Mouse (Mus musculus): Measurements from ENCODE around the gene Akt1s1.

Gene Akt1s1

DNA sequence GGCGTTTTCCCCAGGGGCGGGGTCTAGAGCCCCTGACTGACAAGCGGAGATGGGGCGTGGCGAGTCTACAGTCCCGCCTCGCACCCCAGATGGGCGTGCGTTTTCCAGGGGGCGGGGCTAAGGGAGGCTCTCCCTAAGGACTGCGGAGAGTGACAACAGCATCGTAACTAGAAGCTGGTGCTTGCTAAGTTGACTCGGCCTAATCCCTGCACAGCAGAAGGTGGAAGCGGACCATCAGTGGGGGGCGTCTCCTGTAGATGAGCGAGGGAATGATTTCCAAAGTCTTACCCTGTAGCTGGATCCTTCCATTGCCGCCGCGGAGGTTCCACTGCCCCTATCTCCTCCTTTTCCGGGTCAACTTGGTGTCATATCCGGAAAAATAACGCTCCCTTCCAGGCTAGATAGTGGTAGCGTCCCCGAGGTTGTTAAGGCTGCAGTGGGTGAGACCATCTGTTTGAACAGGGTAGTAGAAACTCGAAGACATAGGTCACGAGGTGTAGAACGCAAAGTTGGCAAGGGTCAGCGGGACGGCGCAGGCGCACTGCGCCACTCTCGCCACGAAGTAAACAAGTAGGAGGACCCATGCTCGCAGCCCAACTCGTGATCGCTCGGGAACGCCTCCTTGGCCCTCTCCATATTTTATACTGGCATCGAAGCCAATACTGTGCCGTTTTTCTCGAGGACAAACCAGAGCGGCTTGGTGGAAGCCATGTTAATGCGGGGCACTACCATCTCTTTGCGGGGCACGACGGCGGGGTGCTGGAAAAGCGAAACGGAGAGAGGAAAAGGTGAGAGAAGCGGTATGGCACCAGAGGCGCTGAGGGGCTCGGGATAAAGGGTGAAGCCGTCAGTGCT is at the start of gene Akt1s1, which contains the start of gene Tbc1d17:
Gene Akt1s1, plus strand, starts transcription at position 431 of the 855 bp plus-strand sequence.
Gene Tbc1d17, minus strand, starts transcription at position 519 of the 855 bp plus-strand sequence.
- peak; percentile 95 to 99 for DNase-seq (ENCODE audit: low spot score in 2 of 2)

- DNase-seq (ENCODE audit: low spot score in 2 of 2) = no peak
These were observed 39.9 kb upstream of the Akt1s1 start for GRCm38 (mm10) chr7:44808927-44809326.

DNA sequence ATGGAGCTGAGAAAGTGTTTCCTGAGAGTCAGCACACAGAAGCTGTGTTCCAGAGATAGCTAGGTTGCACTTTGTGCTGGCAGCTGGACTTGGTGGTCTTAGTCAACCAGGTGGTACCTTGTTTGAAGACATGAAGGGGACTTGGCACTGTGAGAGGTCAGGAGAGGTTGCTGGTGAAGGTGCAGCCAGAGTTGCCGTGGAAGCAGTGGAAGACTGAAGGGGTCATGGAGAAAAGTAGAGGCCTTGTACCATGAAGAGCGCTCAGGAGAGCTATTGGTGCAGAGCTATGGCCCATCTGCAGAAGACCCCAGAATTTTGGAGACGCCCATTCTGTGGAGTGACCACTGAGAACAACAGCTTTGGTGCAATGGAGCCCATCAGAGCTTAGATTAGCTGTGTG is 39.3 kb upstream of the Akt1s1 start:
- no peak for DNase-seq (ENCODE audit: low spot score in 2 of 2)

DNA sequence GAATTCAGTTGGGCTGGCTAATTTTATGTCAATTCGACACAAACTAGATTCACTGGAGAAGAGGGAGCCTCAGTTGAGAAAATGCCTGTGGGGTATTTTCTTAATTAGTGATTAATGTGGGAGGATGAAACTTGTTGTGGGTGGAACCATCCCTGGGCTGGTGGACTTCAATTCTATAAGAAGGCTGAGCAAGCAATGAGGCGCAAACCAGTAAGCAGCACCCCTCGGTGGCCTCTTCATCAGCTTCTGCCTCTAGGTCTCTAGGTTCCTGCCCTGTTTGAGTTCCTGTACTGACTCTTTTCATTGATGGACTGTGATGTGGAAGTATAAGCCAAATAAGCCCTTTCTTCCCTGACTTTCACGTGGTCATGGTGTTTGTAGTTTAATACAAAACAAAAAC is 38.4 kb upstream of the Akt1s1 start:
- no peak for DNase-seq (ENCODE audit: low spot score in 2 of 2)

GRCm38 (mm10) chr7:44810819-44811557 is 37.8 kb upstream of the Akt1s1 start:
- DNase-seq (ENCODE audit: low spot score in 2 of 2) = no peak

- DNase-seq (ENCODE audit: low spot score in 2 of 2) = no peak
These were observed 36.0 kb upstream of the Akt1s1 start for GRCm38 (mm10) chr7:44812651-44813325.

DNA sequence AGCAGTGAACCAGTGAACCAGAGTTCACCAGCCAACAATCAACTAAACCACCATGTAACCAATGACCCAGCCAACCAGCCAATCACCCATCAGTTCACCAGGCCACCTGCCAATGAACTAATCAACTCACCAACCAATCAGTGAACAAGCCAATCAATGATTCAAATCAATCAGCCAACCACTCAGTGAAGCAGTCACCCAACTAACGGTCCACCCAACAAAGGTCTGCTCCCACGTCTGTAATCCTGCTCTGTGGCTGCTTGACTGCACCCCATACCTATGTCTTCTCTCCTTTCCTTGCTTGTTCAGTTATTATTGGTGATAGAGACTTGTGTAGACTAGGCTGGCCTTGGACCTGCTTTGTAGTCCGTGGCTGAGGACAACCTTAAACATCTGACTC is 34.8 kb upstream of the Akt1s1 start:
- DNase-seq (ENCODE audit: low spot score in 2 of 2) = no peak

GRCm38 (mm10) chr7:44814423-44814822 is 34.4 kb upstream of the Akt1s1 start:
- no peak for DNase-seq (ENCODE audit: low spot score in 2 of 2)

DNA sequence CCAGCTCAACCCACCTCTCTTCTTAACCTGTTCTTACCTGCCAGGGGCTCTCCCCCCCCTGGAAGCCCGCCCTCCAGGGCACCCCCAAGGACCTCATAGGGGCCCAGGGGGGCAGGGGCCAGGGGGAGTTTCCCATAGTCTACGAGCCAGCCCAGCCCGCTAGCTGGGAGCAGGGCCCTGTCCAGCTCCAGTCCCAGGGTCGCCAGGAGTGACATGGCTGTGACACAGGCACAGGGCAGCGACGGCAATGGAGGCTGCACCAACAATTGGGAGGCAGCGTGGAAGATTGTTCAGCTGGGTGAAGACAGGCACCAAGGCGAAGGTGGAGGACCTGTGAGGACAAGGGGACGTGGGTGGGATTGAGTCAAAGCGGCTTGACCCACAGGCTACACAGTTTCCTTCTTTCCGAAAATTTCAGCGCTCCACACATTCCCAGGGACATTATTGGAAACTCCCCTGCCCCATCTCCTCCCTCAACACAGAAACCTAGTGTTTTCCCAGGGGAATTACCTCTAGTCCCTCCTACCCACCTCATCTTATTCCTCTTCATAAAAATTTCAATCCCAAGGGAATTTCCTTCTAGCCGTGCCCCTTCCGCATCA is 33.7 kb upstream of the Akt1s1 start:
- no peak for DNase-seq (ENCODE audit: low spot score in 2 of 2)

DNA sequence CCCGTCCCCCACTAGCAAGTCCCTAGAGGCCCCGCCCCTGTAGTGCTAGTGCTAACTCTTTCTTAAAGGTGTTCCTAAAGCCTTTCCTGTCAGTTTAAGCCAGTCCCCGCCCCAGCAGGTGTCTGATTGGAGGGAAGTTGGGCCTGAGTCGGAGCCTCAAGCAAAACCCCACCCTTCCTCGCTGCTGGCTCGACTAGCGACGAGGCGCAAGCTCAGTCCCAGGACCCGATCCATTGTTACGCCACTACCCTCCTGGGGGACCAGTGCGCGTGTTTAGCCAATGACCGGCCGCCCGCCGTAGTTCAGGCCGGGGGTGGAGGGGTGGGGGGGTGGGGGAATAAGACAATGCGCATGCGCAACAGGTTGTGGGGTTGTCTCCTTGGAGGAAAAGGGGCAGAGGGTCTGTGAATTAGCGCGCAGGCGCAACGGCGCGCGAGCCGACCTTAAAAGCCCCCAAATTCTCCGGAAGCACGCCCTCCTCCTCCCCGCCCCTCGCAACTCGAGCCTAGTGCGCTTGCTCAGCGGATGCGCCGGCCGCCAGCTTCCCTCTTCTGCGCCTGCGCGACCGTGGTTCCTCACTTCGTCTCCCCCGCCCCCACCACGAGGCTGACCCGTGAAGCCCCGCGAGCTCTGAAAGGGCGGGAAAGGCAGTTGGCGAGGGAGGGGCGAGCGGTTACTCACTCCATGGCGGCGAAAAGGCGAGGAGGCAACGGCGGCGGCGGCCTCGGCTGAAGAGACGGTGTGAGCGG is 32.9 kb upstream of the Akt1s1 start, which contains the start of the genes Nup62 and Il4i1:
Gene Nup62, plus strand, starts transcription at position 368 of the 749 bp plus-strand sequence.
Gene Il4i1, plus strand, starts transcription at position 667 of the 749 bp plus-strand sequence.
- DNase-seq (ENCODE audit: low spot score in 2 of 2) = peak; percentile 100

GRCm38 (mm10) chr7:44816470-44817021 is 32.2 kb upstream of the Akt1s1 start, which contains the start of gene Atf5:
Gene Atf5, minus strand, starts transcription at chr7:44816658.
- peak in 1 of 2 experiments; percentile 73 for DNase-seq (ENCODE audit: low spot score in 2 of 2)

DNA sequence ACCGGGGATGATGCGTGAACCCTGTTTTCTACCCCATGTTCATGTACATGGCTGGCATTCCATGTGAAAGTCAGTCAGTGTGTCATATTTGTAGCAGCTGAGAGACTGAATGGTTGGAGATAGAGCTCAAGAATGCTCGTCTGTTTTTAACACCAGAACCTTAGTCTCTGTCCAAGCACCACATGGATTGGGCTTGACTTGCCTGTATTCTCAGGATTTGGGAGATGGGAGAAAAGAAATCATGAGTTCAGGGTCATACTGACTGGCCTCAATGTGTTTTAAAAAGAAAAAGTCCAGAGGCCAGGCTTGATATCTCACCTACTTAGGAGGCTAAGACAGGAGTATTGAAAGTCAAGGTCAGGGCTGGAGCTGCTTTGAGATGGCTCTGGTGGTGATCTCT is 31.4 kb upstream of the Akt1s1 start:
- no peak for DNase-seq (ENCODE audit: low spot score in 2 of 2)

GRCm38 (mm10) chr7:44818164-44818563 is 30.6 kb upstream of the Akt1s1 start:
- no peak for DNase-seq (ENCODE audit: low spot score in 2 of 2)

- no peak for DNase-seq (ENCODE audit: low spot score in 2 of 2)
These were observed 30.0 kb upstream of the Akt1s1 start for GRCm38 (mm10) chr7:44818751-44819235.

DNA sequence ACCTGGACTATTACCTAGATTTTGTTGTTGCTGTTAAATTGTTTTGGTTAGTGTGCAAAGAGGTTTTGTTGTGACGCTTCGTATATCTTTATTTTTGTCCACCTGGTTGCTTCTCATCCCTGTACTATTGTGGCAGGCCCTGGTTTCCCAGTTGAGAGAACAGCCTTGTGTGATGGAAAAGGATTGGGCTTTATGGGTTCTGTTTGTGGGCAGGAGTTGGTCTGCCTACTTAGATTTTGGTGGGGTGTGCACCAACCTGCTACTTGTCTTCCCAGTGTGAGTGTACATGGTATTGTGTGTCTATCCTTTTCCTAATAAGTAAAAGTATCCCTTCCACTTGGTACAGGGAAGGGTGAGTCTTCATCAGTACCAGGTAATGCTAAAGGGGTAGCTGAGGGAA is 29.4 kb upstream of the Akt1s1 start:
- DNase-seq (ENCODE audit: low spot score in 2 of 2) = no peak

DNA sequence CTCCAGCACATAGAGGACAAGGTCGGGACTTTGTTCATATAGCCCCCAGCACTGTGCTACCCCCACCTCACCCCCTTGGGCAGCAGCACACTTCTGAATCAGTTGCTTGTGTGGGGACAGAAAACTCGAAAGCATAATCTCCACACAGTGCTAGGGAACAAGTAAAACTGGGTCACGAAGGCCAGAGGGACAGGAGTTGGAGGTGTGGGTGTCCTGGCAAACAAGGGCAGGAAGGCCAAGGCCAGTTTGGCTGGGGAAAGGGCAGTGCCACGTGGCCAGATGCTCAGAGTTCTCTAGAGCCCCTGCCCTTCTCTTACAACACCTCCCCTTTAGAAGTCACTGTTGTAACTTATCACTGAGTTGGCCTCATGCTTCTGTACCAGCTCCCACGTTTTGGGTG is 28.9 kb upstream of the Akt1s1 start:
- DNase-seq (ENCODE audit: low spot score in 2 of 2) = no peak

GRCm38 (mm10) chr7:44820525-44820924 is 28.3 kb upstream of the Akt1s1 start:
- DNase-seq (ENCODE audit: low spot score in 2 of 2) = no peak

DNA sequence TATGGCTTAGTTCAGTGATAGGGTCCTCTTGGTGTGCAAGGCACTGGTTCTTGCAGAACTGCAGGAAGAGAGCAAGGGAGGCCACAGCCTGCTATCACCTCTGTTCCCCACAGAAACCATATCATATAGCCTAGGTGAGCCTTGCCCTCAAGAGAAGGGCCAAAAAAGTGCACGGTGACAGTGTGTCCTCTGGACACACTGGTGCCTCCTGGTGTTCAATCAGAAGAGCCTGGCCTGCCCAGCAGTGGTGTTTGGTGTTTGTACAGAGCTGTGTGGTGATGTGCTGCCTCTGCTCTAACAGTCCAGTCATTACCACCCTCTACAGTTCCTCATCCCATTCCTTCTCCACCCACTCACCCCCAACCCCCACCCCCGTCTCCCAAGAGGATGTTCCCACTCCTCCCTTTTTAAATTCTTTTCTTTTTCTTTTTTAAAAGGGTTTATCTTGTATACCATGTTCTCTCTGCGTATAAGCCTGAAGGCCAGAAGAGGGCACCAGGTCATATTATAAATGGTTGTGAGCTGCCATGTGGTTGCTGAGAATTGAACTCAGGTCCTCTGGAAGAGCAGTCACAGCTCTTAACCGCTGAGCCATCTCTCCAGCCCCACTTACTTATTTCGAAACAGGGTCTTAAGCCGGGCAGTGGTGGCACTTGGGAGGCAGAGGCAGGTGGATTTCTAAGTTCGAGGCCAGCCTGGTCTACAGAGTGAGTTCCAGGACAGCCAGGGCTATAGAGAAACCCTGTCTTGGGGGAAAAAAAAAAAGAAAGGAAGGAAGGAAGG is 26.9 kb upstream of the Akt1s1 start:
- no peak for DNase-seq (ENCODE audit: low spot score in 2 of 2)

DNA sequence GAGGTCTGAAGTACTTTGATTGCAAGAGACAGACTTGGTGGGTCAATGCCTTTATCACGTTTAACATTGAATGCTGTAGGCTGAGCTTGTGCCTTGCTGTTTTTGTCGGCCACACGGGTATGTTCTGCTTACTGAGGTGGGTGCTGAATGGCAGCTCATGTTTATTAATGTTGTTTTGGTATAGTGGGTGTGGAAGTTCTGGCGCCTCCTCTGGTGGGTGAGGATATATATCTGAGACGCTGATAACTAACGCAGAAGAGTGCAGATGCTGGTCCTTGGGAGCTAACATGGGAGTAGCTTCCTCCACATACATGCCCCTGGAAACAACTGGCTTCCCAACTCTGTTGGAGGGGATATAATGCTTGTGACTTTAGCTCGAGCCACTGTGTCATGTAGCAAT is 25.4 kb upstream of the Akt1s1 start:
- no peak for DNase-seq (ENCODE audit: low spot score in 2 of 2)

GRCm38 (mm10) chr7:44824872-44825271 is 23.9 kb upstream of the Akt1s1 start:
- peak; percentile 72 to 82 for DNase-seq (ENCODE audit: low spot score in 2 of 2)

Measured in cerebellum, postnatal 4 days (tissue).